Comparison of ENCODE assay signal across 18 mouse cellular contexts in the genomic region with DNA sequence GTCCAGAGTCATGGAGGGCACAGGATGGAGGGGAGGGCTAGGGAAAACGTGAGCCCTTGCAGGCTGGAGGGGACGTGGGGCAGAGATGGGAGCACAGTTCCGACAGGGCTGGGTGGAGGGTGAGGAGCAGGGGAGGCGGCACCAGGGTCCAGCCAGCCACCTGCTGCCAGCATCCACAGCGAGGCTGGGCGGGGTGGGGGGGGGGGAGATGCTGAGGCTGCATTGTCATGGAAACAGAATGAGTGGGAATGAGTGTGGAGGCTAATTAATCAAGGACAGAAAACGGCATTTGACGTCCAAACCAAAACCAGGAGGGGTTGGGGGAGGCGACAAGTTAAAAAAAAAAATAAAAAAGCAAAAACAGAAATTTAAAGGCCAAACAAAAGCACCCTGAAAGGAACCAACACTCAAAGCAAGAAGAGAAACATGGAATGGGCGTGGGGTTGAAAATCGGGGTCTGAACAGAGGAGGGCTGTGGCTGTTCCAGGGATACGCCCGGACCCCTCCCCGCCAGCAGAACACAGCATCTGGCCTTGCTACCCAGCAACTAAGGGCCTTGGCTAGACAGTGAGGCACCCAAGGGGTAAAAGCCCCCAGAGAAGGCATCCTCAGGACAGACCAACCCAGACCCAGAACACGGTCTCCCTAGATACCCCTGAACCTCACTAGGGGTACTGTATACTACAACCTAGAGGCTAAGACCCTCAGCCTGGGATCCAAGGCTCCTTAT. TPM values are rescaled to one million over a fixed set of nuclear protein-coding genes. Genes with fewer than 3 reads are reported as not detected.
DNase-seq lines count a peak whose midpoint lies in the region; ATAC-seq lines count a peak whose summit lies in the region.
"Had no signal": no experiment of that assay in that cellular context is flagged by ENCODE, and none has a peak within 500 bp of the region (broad histone marks: within the 10 kb centered on the region; RNA-seq: fewer than 3 reads in every experiment).

No protein-coding gene starts in this region.

- DNase-seq in brain, adult 2 months (ENCODE audit: low read depth, low spot score): peak; percentile 63
- no peak for DNase-seq in forebrain, embryonic 10.5 days (ENCODE audit: extremely low spot score, low spot score)
- peak; percentile 31 for DNase-seq in hindbrain, embryonic 11.5 days (ENCODE audit: low spot score)
- no peak for DNase-seq in kidney, postnatal 10 days
- DNase-seq in adrenal gland, postnatal 36 days: no peak
- DNase-seq in adrenal gland, postnatal 10 days: no peak
- DNase-seq in kidney, adult 8-10 months: no peak
- DNase-seq: adrenal gland, postnatal 14 days; cerebellum, postnatal 14 days; gastrocnemius, postnatal 25 days; heart, postnatal 4 days; kidney, adult 2 months; lung, postnatal 14 days; right cerebral cortex, adult 18-20 months had no signal

- no peak overlapping the region for H3K4me3 ChIP-seq in forebrain, embryonic 10.5 days
- no peak overlapping the region for H3K4me3 ChIP-seq in hindbrain, embryonic 11.5 days (ENCODE audit: low read depth, low read length)
- H3K4me3 ChIP-seq in midbrain, embryonic 13.5 days (replicated peaks): no peak overlapping the region
- H3K4me3 ChIP-seq: heart, embryonic 13.5 days; limb, embryonic 13.5 days; liver, embryonic 15.5 days had no signal

- peak; percentile 59 for ATAC-seq in hindbrain, embryonic 11.5 days (ENCODE audit: low FRiP score)
- ATAC-seq in midbrain, embryonic 13.5 days: peak; percentile 47

- peak overlapping the region; percentile 56; the same call in 1 of the 2 replicates for H3K27ac ChIP-seq in forebrain, embryonic 10.5 days
- H3K27ac ChIP-seq in hindbrain, embryonic 11.5 days (ENCODE audit: low read depth, low read length): peak overlapping the region; percentile 61
- H3K27ac ChIP-seq in midbrain, embryonic 13.5 days: peak overlapping the region; percentile 73
- H3K27ac ChIP-seq: heart, embryonic 13.5 days; limb, embryonic 13.5 days; liver, embryonic 15.5 days had no signal

- H3K36me3 ChIP-seq in forebrain, embryonic 10.5 days (replicated peaks): peaks cover 98% of the 10 kb centered on the region
- peaks cover 28% of the 10 kb centered on the region for H3K36me3 ChIP-seq in hindbrain, embryonic 11.5 days (ENCODE audit: control insufficient read depth, insufficient read depth, low read length)
- peaks cover 82% of the 10 kb centered on the region for H3K36me3 ChIP-seq in midbrain, embryonic 13.5 days

- 81% methylated on average over 15 of the region's 15 CpGs for WGBS in forebrain, embryonic 10.5 days
- 49% methylated on average over 15 of the region's 15 CpGs for WGBS in hindbrain, embryonic 11.5 days
- 62% methylated on average over 14 of the region's 15 CpGs for WGBS in midbrain, embryonic 13.5 days

- peaks cover 13% of the 10 kb centered on the region for H3K4me1 ChIP-seq in forebrain, embryonic 10.5 days
- peaks cover 10% of the 10 kb centered on the region; the same call in 1 of the 2 replicates for H3K4me1 ChIP-seq in hindbrain, embryonic 11.5 days (replicated peaks; ENCODE audit: control insufficient read depth, insufficient read depth, low read length)
- peaks cover 24% of the 10 kb centered on the region for H3K4me1 ChIP-seq in midbrain, embryonic 13.5 days (replicated peaks)
- H3K4me1 ChIP-seq: limb, embryonic 13.5 days had no signal

- no peak overlapping the region for H3K9ac ChIP-seq in hindbrain, embryonic 11.5 days (ENCODE audit: low read depth, low read length)
- peak overlapping the region; percentile 44 for H3K9ac ChIP-seq in midbrain, embryonic 13.5 days (replicated peaks)
- H3K9ac ChIP-seq: heart, embryonic 13.5 days; limb, embryonic 13.5 days; liver, embryonic 15.5 days had no signal

- no peaks in the 10 kb centered on the region for H3K27me3 ChIP-seq in forebrain, embryonic 10.5 days (ENCODE audit: poor library complexity, severe bottlenecking)
- no peaks in the 10 kb centered on the region for H3K27me3 ChIP-seq in hindbrain, embryonic 11.5 days (ENCODE audit: control insufficient read depth, insufficient read depth, low read length)
- no peaks in the 10 kb centered on the region for H3K27me3 ChIP-seq in midbrain, embryonic 13.5 days
- H3K27me3 ChIP-seq: heart, embryonic 13.5 days; limb, embryonic 13.5 days; liver, embryonic 15.5 days had no signal

- H3K4me2 ChIP-seq in hindbrain, embryonic 11.5 days (replicated peaks; ENCODE audit: low read depth, low read length): no peak overlapping the region
- no peak overlapping the region for H3K4me2 ChIP-seq in midbrain, embryonic 13.5 days (replicated peaks)
- H3K4me2 ChIP-seq: heart, embryonic 13.5 days; limb, embryonic 13.5 days; liver, embryonic 15.5 days had no signal

- peaks cover 17% of the 10 kb centered on the region for H3K9me3 ChIP-seq in forebrain, embryonic 10.5 days
- H3K9me3 ChIP-seq in hindbrain, embryonic 11.5 days (ENCODE audit: control insufficient read depth, low read length): no peaks in the 10 kb centered on the region
- H3K9me3 ChIP-seq in midbrain, embryonic 13.5 days: no peaks in the 10 kb centered on the region
- H3K9me3 ChIP-seq: liver, embryonic 15.5 days had no signal

RNA-seq across cellular contexts. Expression of a gene that starts 36.4 kb away (rescaled TPM):
- 80.3 and 91.5 TPM in 2 replicates for polyA plus RNA-seq in forebrain, embryonic 10.5 days (2016; fragmentation: Nextera tagmentation; extraction: Ambion mirVana)
- polyA plus RNA-seq in hindbrain, embryonic 11.5 days (2014; fragmentation: Nextera tagmentation; extraction: Ambion mirVana): 142 and 156 TPM in 2 replicates
- polyA plus RNA-seq in midbrain, embryonic 13.5 days (2015; fragmentation: Nextera tagmentation; extraction: Ambion mirVana): 278 and 317 TPM in 2 replicates
- total RNA-seq in adrenal gland, postnatal 36 days (2021): 100 to 1,000 TPM; 157 to 172 TPM
- total RNA-seq in adrenal gland, postnatal 10 days (2021): 100 to 1,000 TPM in 1 of 2 experiments, 10 to 100 TPM in 1; 77.1 to 106 TPM

Comparison
In these comparisons a context has a peak if more than half of its experiments do, and no peak if none do; other contexts are left out.
1. DNase-seq: peak in brain, adult 2 months (single experiment) and hindbrain, embryonic 11.5 days (single experiment); none in forebrain, embryonic 10.5 days (single experiment), kidney, postnatal 10 days (single experiment), adrenal gland, postnatal 36 days (0 of 2), adrenal gland, postnatal 10 days (single experiment) and kidney, adult 8-10 months (0 of 2).
2. Peak in every context shown above with its lines, with median percentiles within 50 percentile points of each other: H3K27ac ChIP-seq.